Mouse (Mus musculus) testis, adult 10 weeks (tissue): Measurements from ENCODE around the gene Gfi1b. TPM values are rescaled to one million over a fixed set of nuclear protein-coding genes. Genes with fewer than 3 reads are reported as not detected.

Experiments used
- polyA plus RNA-seq: library from polyadenylated mRNA; stranded (reverse); fragments of 350-450 nt; fragmentation: Illumina TruSeq; extraction: RNeasy Lipid Tissue Mini Kit (QIAGEN cat#74804); gene quantifications from one replicate; pipeline ENCODE4 v1.2.3, GENCODE M21; 2014; ENCODE audit warnings: low read depth, low replicate concordance

Gfi1b gene
- not detected for polyA plus RNA-seq

DNA sequence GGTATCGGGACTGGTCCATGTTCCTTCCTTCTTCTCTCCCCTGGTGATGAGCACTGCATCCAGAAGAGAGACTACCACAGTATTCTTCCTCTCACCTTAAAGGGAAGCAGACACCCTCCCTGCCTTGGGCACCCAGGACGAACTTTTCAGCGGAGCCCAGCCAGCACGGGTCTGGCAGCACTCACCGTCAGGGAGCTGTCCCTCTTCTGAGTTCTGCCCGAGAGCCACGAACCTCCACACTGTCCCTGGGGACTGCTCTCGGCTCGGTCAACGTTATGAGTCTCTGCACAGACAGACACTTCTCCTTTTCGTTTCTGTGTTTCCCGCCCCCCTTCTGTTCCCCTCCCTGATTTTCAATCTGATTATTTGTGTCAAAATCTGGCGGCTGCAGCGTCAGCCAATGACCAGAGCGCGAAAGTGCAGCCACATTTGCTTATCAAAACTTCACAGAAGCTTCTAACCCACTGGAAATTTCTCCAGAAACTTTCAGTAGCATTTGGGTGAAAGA, at the start of gene Gfi1b:
Gene Gfi1b (minus strand): TSS at position 319 of the 508 bp plus-strand sequence.

DNA sequence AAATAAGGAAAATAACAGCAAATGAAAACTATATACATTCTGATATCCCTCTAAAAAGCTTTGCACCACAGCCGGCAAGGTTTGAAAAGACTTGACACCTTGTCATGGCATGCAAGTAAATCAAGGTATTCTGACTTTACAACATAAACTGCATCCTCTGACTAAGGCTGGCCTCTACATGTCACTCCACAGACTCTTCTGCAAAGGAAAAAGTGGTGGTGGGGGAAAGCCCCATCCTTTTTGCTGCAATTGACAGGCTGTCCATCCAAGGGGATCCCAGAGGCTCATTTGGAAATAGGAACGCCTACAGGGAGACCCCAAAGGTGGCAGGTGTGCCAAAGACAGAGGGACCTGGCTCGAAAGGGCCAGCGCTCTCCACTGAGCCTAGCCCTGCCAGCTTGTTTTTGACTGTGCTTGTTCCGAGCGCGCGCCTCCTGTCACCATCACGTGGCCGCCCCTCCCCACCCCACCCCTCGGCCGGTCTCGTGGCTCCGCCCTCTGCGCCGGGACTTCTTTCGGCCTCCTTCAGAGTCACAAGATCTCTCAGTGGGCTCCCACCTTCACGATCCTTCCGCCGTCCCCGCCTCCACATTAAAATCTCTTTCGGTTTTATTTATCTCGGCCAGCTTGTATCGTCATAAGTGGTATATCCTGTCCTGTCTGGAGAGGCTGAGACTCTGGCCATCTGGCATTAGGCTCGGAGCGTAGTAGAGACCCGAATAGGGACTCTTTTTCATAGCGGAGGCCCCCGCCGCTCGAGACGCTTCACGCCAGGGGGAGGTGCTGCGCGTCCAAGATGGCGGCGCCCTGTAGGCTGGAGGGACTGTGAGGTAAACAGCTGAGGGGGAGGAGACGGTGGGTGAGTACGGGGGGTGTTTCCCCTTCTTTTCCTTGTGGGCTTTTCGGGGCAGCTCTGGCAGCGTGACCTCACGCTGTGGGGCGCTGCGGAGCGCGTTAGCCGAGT, 19.0 kb upstream of the Gfi1b start, which contains the start of gene Tsc1:
Gene Tsc1 (plus strand): TSS at position 768 of the 964 bp plus-strand sequence.

DNA sequence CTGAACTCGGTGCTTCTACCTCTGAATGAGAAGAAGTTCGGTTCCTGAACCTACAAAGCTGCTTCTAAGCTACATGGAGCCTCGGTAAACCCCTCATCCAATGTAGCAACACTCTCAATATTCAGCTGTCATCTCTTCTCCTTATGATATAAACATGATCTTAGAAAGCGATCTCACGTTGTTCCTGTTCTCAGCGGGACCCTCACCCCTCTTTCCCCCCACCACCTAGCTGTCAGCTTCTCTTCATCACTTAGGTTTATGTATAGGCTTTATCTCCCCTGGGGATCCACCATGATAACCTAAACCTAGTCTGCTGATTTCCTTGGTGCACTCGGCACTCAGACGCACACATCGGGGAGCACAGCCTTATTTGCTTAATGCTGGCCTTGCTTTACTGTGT, 38.1 kb downstream of the Gfi1b start, which contains the start of gene Gtf3c5:
Gene Gtf3c5 (minus strand): TSS at position 101 of the 400 bp plus-strand sequence.

DNA sequence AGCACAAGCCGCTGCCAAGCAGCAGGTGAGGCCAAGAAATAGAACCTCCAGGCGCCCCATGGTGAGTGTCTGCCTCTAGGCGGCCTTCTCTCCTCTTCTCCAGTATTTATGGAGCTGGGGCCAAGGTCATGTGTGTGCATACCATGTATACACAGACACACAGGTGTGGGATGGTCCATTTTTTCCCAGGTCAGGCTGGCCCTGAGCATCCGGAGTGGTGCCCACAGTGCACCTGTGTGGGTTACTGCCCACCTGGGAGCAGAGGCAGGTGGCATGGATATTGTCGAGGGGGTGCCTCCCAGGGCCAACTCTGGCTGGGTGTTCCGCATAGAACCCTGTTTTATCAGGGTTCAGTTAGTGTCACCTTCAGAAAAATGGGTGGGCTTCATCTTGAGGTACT, 58.5 kb downstream of the Gfi1b start, which contains the start of gene Cel:
Gene Cel (minus strand): TSS at position 101 of the 400 bp plus-strand sequence.

Other genes starting within 250 kb of the Gfi1b start
- 3.7 TPM for gene Ppp1r26, start 175.2 kb downstream of the Gfi1b start, polyA plus RNA-seq
- 91.9 TPM for gene 1700007K13Rik, start 155.7 kb downstream of the Gfi1b start, polyA plus RNA-seq
- gene Mrps2, start 153.9 kb downstream of the Gfi1b start, polyA plus RNA-seq: 25.5 TPM
- not detected for gene Gbgt1, start 125.1 kb downstream of the Gfi1b start, polyA plus RNA-seq
- gene Gm10134, start 115.9 kb downstream of the Gfi1b start, polyA plus RNA-seq: not detected
- gene Ralgds, start 108.9 kb downstream of the Gfi1b start, polyA plus RNA-seq: 60.8 TPM
- not detected for gene Cel, start 58.6 kb downstream of the Gfi1b start, polyA plus RNA-seq
- gene Gtf3c5, start 38.2 kb downstream of the Gfi1b start, polyA plus RNA-seq: 3.6 TPM
- gene Tsc1, start 19.2 kb upstream of the Gfi1b start, polyA plus RNA-seq: 10.6 TPM
- gene Spaca9, start 77.7 kb upstream of the Gfi1b start, polyA plus RNA-seq: 23.7 TPM
- 60.9 TPM for gene Ak8, start 78.2 kb upstream of the Gfi1b start, polyA plus RNA-seq
- 17.5 TPM for gene Gtf3c4, start 218.4 kb upstream of the Gfi1b start, polyA plus RNA-seq
- gene Ddx31, start 218.4 kb upstream of the Gfi1b start, polyA plus RNA-seq: 7.6 TPM